Mouse (Mus musculus): ENCODE measurements around the gene Prkn. TPM values are rescaled to one million over a fixed set of nuclear protein-coding genes. Genes with fewer than 3 reads are reported as not detected.

Prkn gene
- polyA plus RNA-seq, 1 experiment from 2014 or later: 3.0 TPM

- Histone ChIP-seq H3K9ac (replicated peaks; ENCODE audit: low read depth, low read length) (no peak overlapping the region), H3K36me3 (ENCODE audit: control insufficient read depth, insufficient read depth, low read length) (no peaks in the 10 kb centered on the region), H3K27me3 (ENCODE audit: control insufficient read depth, insufficient read depth, low read length) (no peaks in the 10 kb centered on the region), H3K9me3 (ENCODE audit: control insufficient read depth, low read depth, low read length) (no peaks in the 10 kb centered on the region), H3K4me2 (replicated peaks; ENCODE audit: low read depth, low read length) (no peak overlapping the region), H3K4me1 (ENCODE audit: control insufficient read depth, insufficient read depth, low read length) (no peaks in the 10 kb centered on the region), H3K27ac (ENCODE audit: low read length) (no peak overlapping the region), H3K4me3 (ENCODE audit: low read depth, low read length) (no peak overlapping the region)
- 74% methylated on average over 9 of the region's 9 CpGs for WGBS
- no peak for ATAC-seq (ENCODE audit: insufficient number of reproducible peaks, insufficient read depth, low FRiP score, low read depth)
These were observed 865.6 kb downstream of the Prkn start for GRCm38 (mm10) chr17:11705761-11706160.

DNA sequence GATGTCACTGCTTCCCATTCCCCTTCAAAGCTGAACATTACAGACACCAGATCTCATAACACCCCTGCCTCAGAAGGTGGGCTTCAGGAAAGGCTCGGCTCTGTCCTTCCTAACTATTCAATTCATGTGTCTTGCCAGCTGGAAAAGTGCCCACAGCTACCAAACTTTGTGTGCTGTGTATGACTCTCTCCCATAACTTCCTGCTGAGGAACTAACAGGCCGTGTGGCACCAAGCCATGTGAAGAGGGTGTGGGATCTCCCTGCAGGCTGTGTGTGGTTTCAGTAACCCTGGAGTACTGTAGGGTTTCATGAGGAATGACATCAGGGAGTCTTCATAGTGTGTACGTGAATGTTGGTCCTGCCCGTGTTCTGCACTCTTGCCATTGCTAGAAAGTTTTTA lies 871.9 kb downstream of the Prkn start:
- ATAC-seq (ENCODE audit: insufficient number of reproducible peaks, insufficient read depth, low FRiP score, low read depth): no peak
- Histone ChIP-seq H3K36me3 (ENCODE audit: control insufficient read depth, insufficient read depth, low read length) (no peaks in the 10 kb centered on the region), H3K4me1 (ENCODE audit: control insufficient read depth, insufficient read depth, low read length) (no peaks in the 10 kb centered on the region), H3K4me2 (replicated peaks; ENCODE audit: low read depth, low read length) (no peak overlapping the region), H3K4me3 (ENCODE audit: low read depth, low read length) (no peak overlapping the region), H3K27ac (ENCODE audit: low read length) (no peak overlapping the region), H3K27me3 (ENCODE audit: control insufficient read depth, insufficient read depth, low read length) (no peaks in the 10 kb centered on the region), H3K9ac (replicated peaks; ENCODE audit: low read depth, low read length) (no peak overlapping the region), H3K9me3 (ENCODE audit: control insufficient read depth, low read depth, low read length) (no peaks in the 10 kb centered on the region)
- 59% methylated on average over 4 of the region's 4 CpGs for WGBS

GRCm38 (mm10) chr17:11719801-11720200 lies 879.6 kb downstream of the Prkn start:
- no peak for ATAC-seq (ENCODE audit: insufficient number of reproducible peaks, insufficient read depth, low FRiP score, low read depth)
- H3K9ac ChIP-seq (replicated peaks; ENCODE audit: low read depth, low read length): no peak overlapping the region
- H3K4me2 ChIP-seq (replicated peaks; ENCODE audit: low read depth, low read length): no peak overlapping the region
- 86% methylated on average over 6 of the region's 6 CpGs for WGBS
- H3K27me3 ChIP-seq (ENCODE audit: control insufficient read depth, insufficient read depth, low read length): no peaks in the 10 kb centered on the region
- no peak overlapping the region for H3K4me3 ChIP-seq (ENCODE audit: low read depth, low read length)
- H3K36me3 ChIP-seq (ENCODE audit: control insufficient read depth, insufficient read depth, low read length): no peaks in the 10 kb centered on the region
- H3K4me1 ChIP-seq (ENCODE audit: control insufficient read depth, insufficient read depth, low read length): no peaks in the 10 kb centered on the region
- no peaks in the 10 kb centered on the region for H3K9me3 ChIP-seq (ENCODE audit: control insufficient read depth, low read depth, low read length)
- no peak overlapping the region for H3K27ac ChIP-seq (ENCODE audit: low read length)

GRCm38 (mm10) chr17:11721906-11722305 lies 881.7 kb downstream of the Prkn start:
- no peaks in the 10 kb centered on the region for H3K4me1 ChIP-seq (ENCODE audit: control insufficient read depth, insufficient read depth, low read length)
- no peak overlapping the region for H3K9ac ChIP-seq (replicated peaks; ENCODE audit: low read depth, low read length)
- H3K27me3 ChIP-seq (ENCODE audit: control insufficient read depth, insufficient read depth, low read length): no peaks in the 10 kb centered on the region
- ATAC-seq (ENCODE audit: insufficient number of reproducible peaks, insufficient read depth, low FRiP score, low read depth): no peak
- H3K4me3 ChIP-seq (ENCODE audit: low read depth, low read length): no peak overlapping the region
- 27% methylated on average over 5 of the region's 5 CpGs for WGBS
- no peak overlapping the region for H3K4me2 ChIP-seq (replicated peaks; ENCODE audit: low read depth, low read length)
- H3K36me3 ChIP-seq (ENCODE audit: control insufficient read depth, insufficient read depth, low read length): no peaks in the 10 kb centered on the region
- H3K9me3 ChIP-seq (ENCODE audit: control insufficient read depth, low read depth, low read length): no peaks in the 10 kb centered on the region
- H3K27ac ChIP-seq (ENCODE audit: low read length): no peak overlapping the region

DNA sequence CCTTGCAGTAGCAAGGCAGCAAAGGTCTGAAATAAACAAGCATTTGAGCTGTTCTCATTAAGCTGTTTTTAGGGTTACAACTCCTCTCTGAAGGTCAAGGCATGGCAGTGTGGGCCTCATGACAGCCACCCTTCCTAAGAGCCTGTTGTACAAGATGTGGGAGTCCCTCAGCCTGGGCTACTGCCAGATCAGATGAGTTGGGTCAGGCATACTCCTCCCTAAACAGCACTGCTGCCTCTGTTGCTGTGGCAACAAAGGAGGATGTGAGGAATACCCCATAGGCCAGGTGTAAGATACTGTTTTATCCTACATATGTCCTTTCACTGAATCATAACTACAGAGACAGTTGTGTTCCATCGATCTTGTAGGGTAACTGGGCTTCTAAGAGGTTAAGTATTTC lies 882.3 kb downstream of the Prkn start:
- Histone ChIP-seq H3K9me3 (ENCODE audit: control insufficient read depth, low read depth, low read length) (no peaks in the 10 kb centered on the region), H3K9ac (replicated peaks; ENCODE audit: low read depth, low read length) (no peak overlapping the region), H3K4me2 (replicated peaks; ENCODE audit: low read depth, low read length) (no peak overlapping the region), H3K27ac (ENCODE audit: low read length) (no peak overlapping the region), H3K4me1 (ENCODE audit: control insufficient read depth, insufficient read depth, low read length) (no peaks in the 10 kb centered on the region), H3K27me3 (ENCODE audit: control insufficient read depth, insufficient read depth, low read length) (no peaks in the 10 kb centered on the region), H3K36me3 (ENCODE audit: control insufficient read depth, insufficient read depth, low read length) (no peaks in the 10 kb centered on the region), H3K4me3 (ENCODE audit: low read depth, low read length) (no peak overlapping the region)
- no peak for ATAC-seq (ENCODE audit: insufficient number of reproducible peaks, insufficient read depth, low FRiP score, low read depth)
- WGBS: 75% methylated on average over 1 of the region's 1 CpGs

DNA sequence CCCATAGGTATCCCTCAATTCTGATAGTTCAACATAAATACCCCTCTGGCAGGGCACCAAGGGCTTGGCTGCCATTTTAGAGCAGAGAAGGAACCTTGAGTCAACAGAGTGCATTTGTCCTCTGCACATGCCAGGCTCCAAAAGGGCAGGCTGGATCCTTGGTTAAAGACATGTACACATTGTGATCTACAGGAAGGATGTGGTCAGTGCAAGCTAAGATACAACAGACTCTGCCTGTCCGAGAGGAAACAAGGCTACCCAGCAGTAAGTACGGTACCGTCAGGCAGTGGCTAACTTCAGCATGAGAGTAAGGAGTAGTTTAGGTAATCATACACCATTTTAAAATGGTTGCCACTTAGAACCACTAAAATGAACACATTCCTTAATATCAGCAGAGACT lies 884.0 kb downstream of the Prkn start:
- Histone ChIP-seq H3K4me1 (ENCODE audit: control insufficient read depth, insufficient read depth, low read length) (no peaks in the 10 kb centered on the region), H3K36me3 (ENCODE audit: control insufficient read depth, insufficient read depth, low read length) (no peaks in the 10 kb centered on the region)
- 76% methylated on average over 3 of the region's 3 CpGs for WGBS

DNA sequence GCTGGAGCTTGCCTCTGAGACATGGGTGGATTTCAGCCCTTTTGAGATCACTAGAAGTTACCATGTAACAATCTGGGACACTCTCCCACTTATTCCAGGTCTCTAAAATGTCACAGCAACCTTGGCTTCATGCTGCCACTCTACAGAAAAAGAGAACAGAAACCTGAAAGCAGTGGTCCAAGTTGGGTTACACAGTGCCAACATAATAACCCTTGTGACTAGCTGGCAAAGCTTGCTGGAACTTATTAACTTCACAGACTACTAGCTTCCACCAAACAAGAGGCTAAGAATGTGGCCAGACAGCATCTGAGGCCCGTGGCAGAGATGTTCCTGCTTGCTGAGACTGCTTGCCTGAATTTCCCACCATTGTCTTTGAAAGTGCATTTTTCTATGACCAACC lies 886.9 kb downstream of the Prkn start:
- Histone ChIP-seq H3K9me3 (ENCODE audit: control insufficient read depth, low read depth, low read length) (no peaks in the 10 kb centered on the region), H3K4me1 (ENCODE audit: control insufficient read depth, insufficient read depth, low read length) (no peaks in the 10 kb centered on the region), H3K36me3 (ENCODE audit: control insufficient read depth, insufficient read depth, low read length) (no peaks in the 10 kb centered on the region), H3K27me3 (ENCODE audit: control insufficient read depth, insufficient read depth, low read length) (no peaks in the 10 kb centered on the region), H3K4me2 (replicated peaks; ENCODE audit: low read depth, low read length) (no peak overlapping the region), H3K9ac (replicated peaks; ENCODE audit: low read depth, low read length) (no peak overlapping the region), H3K4me3 (ENCODE audit: low read depth, low read length) (no peak overlapping the region), H3K27ac (ENCODE audit: low read length) (no peak overlapping the region)
- ATAC-seq (ENCODE audit: insufficient number of reproducible peaks, insufficient read depth, low FRiP score, low read depth): no peak
- WGBS: 48% methylated on average over 1 of the region's 1 CpGs

More for the DNA sequence above, 884.0 kb downstream of the Prkn start:
- Histone ChIP-seq H3K4me2 (replicated peaks; ENCODE audit: low read depth, low read length) (no peak overlapping the region), H3K27ac (ENCODE audit: low read length) (no peak overlapping the region), H3K27me3 (ENCODE audit: control insufficient read depth, insufficient read depth, low read length) (no peaks in the 10 kb centered on the region), H3K4me3 (ENCODE audit: low read depth, low read length) (no peak overlapping the region), H3K9me3 (ENCODE audit: control insufficient read depth, low read depth, low read length) (no peaks in the 10 kb centered on the region), H3K9ac (replicated peaks; ENCODE audit: low read depth, low read length) (no peak overlapping the region)
- no peak for ATAC-seq (ENCODE audit: insufficient number of reproducible peaks, insufficient read depth, low FRiP score, low read depth)

DNA sequence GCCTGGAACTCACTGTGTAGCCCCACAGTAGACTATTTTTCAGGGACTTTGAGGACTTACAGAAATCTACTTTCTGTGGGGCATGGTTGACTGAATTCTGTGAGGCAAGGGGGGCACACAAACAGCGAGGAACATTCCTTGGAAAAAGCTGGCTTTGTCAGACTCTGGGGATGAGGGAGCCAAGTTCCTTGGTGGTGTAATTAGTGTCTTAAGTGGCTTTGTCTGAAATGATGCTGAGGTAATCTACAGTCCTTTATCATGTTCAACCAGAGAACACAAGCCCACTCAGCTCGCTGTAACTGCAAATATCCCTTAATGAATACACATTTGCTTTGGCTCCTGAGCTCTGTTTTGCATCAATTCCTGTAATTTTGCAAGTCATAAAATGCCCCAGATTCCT lies 888.1 kb downstream of the Prkn start:
- 72% methylated on average over 2 of the region's 2 CpGs for WGBS
- no peak for ATAC-seq (ENCODE audit: insufficient number of reproducible peaks, insufficient read depth, low FRiP score, low read depth)
- Histone ChIP-seq H3K4me2 (replicated peaks; ENCODE audit: low read depth, low read length) (no peak overlapping the region), H3K9ac (replicated peaks; ENCODE audit: low read depth, low read length) (no peak overlapping the region), H3K9me3 (ENCODE audit: control insufficient read depth, low read depth, low read length) (no peaks in the 10 kb centered on the region), H3K27ac (ENCODE audit: low read length) (no peak overlapping the region), H3K4me3 (ENCODE audit: low read depth, low read length) (no peak overlapping the region), H3K27me3 (ENCODE audit: control insufficient read depth, insufficient read depth, low read length) (no peaks in the 10 kb centered on the region), H3K4me1 (ENCODE audit: control insufficient read depth, insufficient read depth, low read length) (no peaks in the 10 kb centered on the region), H3K36me3 (ENCODE audit: control insufficient read depth, insufficient read depth, low read length) (no peaks in the 10 kb centered on the region)

Data from stomach, embryonic 14.5 days (tissue).